Mouse (Mus musculus): ENCODE data around the gene Enpp7. TPM values are rescaled to one million over a fixed set of nuclear protein-coding genes. Genes with fewer than 3 reads are reported as not detected.

Gene Enpp7
- polyA plus RNA-seq, 1 experiment from 2014 or later = not detected

- 2% methylated on average over 57 of the region's 57 CpGs for WGBS
- Histone ChIP-seq H3K4me2 (ENCODE audit: low read length) (peak overlapping the region; percentile 79), H3K27ac (ENCODE audit: low read length) (no peak overlapping the region), H3K9me3 (ENCODE audit: control insufficient read depth, low read length) (no peaks in the 10 kb centered on the region), H3K9ac (replicated peaks; ENCODE audit: low read depth, low read length) (peak overlapping the region; percentile 53), H3K36me3 (ENCODE audit: control insufficient read depth, insufficient read depth) (no peaks in the 10 kb centered on the region), H3K4me1 (replicated peaks; ENCODE audit: control insufficient read depth, insufficient read depth, low read length) (peaks cover 64% of the 10 kb centered on the region), H3K27me3 (replicated peaks; ENCODE audit: control insufficient read depth, insufficient read depth, low read length) (peaks cover 34% of the 10 kb centered on the region), H3K4me3 (replicated peaks; ENCODE audit: low read length) (peak overlapping the region; percentile 47)
- ATAC-seq = no peak
These were observed 49.2 kb downstream of the Enpp7 start for GRCm38 (mm10) chr11:119036934-119037779.

DNA sequence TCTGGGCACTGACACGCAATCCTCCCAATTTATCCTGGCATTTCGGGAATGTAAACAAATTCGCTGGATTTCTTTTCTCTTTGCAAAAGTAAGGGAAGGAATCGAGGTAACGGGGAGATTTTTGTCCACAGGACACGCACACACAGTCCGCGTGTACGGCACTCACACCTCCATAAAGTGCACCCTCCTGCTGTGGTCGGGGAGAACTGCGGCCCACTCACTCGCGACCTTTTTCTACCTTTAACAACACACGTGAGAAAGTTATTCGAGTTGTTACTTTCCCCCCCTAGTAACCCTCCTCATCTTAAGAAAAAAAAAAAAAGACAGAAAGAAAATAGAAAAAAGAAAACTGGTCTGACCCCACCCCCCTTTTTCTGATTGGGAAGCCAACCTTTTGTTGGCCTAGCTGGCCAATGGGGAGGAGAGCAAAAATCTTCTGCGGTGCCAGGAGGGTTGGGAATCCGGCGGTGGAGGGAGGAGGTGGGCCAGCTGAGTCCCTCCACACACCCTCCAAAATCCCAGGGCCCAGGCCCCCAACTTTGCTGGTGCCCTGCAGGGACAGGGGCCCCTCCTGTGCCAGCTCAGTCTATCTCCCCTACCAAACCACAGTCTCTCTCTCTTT is 49.9 kb downstream of the Enpp7 start:
- H3K9me3 ChIP-seq (ENCODE audit: control insufficient read depth, low read length) = no peaks in the 10 kb centered on the region
- no peak overlapping the region for H3K27ac ChIP-seq (ENCODE audit: low read length)
- no peak for ATAC-seq
- peak overlapping the region; percentile 79 for H3K4me2 ChIP-seq (ENCODE audit: low read length)
- H3K9ac ChIP-seq (replicated peaks; ENCODE audit: low read depth, low read length) = no peak overlapping the region; the same call in 1 of the 2 replicates
- H3K27me3 ChIP-seq (replicated peaks; ENCODE audit: control insufficient read depth, insufficient read depth, low read length) = peaks cover 37% of the 10 kb centered on the region
- 8% methylated on average over 18 of the region's 18 CpGs for WGBS
- H3K4me1 ChIP-seq (replicated peaks; ENCODE audit: control insufficient read depth, insufficient read depth, low read length) = peaks cover 64% of the 10 kb centered on the region
- peak overlapping the region; percentile 47 for H3K4me3 ChIP-seq (replicated peaks; ENCODE audit: low read length)
- no peaks in the 10 kb centered on the region for H3K36me3 ChIP-seq (ENCODE audit: control insufficient read depth, insufficient read depth)

GRCm38 (mm10) chr11:119038744-119039484 is 50.9 kb downstream of the Enpp7 start:
- Histone ChIP-seq H3K27ac (ENCODE audit: low read length) (no peak overlapping the region), H3K4me2 (ENCODE audit: low read length) (no peak overlapping the region; the same call in 1 of the 2 replicates), H3K4me3 (replicated peaks; ENCODE audit: low read length) (no peak overlapping the region), H3K9ac (replicated peaks; ENCODE audit: low read depth, low read length) (no peak overlapping the region), H3K9me3 (ENCODE audit: control insufficient read depth, low read length) (no peaks in the 10 kb centered on the region), H3K36me3 (ENCODE audit: control insufficient read depth, insufficient read depth) (no peaks in the 10 kb centered on the region), H3K4me1 (replicated peaks; ENCODE audit: control insufficient read depth, insufficient read depth, low read length) (peaks cover 64% of the 10 kb centered on the region), H3K27me3 (replicated peaks; ENCODE audit: control insufficient read depth, insufficient read depth, low read length) (peaks cover 42% of the 10 kb centered on the region)
- ATAC-seq = no peak
- WGBS = 35% methylated on average over 22 of the region's 22 CpGs

GRCm38 (mm10) chr11:119039732-119040512 is 51.9 kb downstream of the Enpp7 start:
- Histone ChIP-seq H3K9me3 (ENCODE audit: control insufficient read depth, low read length) (no peaks in the 10 kb centered on the region), H3K27ac (ENCODE audit: low read length) (peak overlapping the region; percentile 91), H3K36me3 (ENCODE audit: control insufficient read depth, insufficient read depth) (no peaks in the 10 kb centered on the region), H3K27me3 (replicated peaks; ENCODE audit: control insufficient read depth, insufficient read depth, low read length) (peaks cover 47% of the 10 kb centered on the region), H3K4me3 (replicated peaks; ENCODE audit: low read length) (peak overlapping the region; percentile 77), H3K4me1 (replicated peaks; ENCODE audit: control insufficient read depth, insufficient read depth, low read length) (peaks cover 67% of the 10 kb centered on the region), H3K4me2 (ENCODE audit: low read length) (peak overlapping the region; percentile 78), H3K9ac (replicated peaks; ENCODE audit: low read depth, low read length) (peak overlapping the region; percentile 96)
- 6% methylated on average over 21 of the region's 21 CpGs for WGBS
- no peak for ATAC-seq

GRCm38 (mm10) chr11:119040600-119041324 is 52.8 kb downstream of the Enpp7 start, which contains the start of gene Cbx8:
Cbx8 (minus strand) TSS chr11:119040969.
- ATAC-seq = peak; percentile 88
- Histone ChIP-seq H3K4me2 (ENCODE audit: low read length) (peak within 1 kb of the TSS; percentile 95), H3K36me3 (ENCODE audit: control insufficient read depth, insufficient read depth) (no peaks in the 10 kb centered on the region), H3K4me3 (replicated peaks; ENCODE audit: low read length) (peak within 1 kb of the TSS; percentile 77), H3K27ac (ENCODE audit: low read length) (peak within 1 kb of the TSS; percentile 91), H3K9me3 (ENCODE audit: control insufficient read depth, low read length) (no peaks in the 10 kb centered on the region), H3K4me1 (replicated peaks; ENCODE audit: control insufficient read depth, insufficient read depth, low read length) (peaks cover 61% of the 10 kb centered on the region), H3K9ac (replicated peaks; ENCODE audit: low read depth, low read length) (peak within 1 kb of the TSS; percentile 96), H3K27me3 (replicated peaks; ENCODE audit: control insufficient read depth, insufficient read depth, low read length) (peaks cover 49% of the 10 kb centered on the region)
- under 1% methylated on average over 59 of the region's 63 CpGs for WGBS

GRCm38 (mm10) chr11:119041325-119041716 is 53.3 kb downstream of the Enpp7 start:
- peak overlapping the region; percentile 77 for H3K4me3 ChIP-seq (replicated peaks; ENCODE audit: low read length)
- H3K27me3 ChIP-seq (replicated peaks; ENCODE audit: control insufficient read depth, insufficient read depth, low read length) = peaks cover 51% of the 10 kb centered on the region
- H3K4me1 ChIP-seq (replicated peaks; ENCODE audit: control insufficient read depth, insufficient read depth, low read length) = peaks cover 58% of the 10 kb centered on the region
- H3K27ac ChIP-seq (ENCODE audit: low read length) = peak overlapping the region; percentile 66; the same call in 1 of the 2 replicates
- peak overlapping the region; percentile 78 for H3K9ac ChIP-seq (replicated peaks; ENCODE audit: low read depth, low read length)
- WGBS = under 1% methylated on average over 31 of the region's 31 CpGs
- peak; percentile 34; the same call in 1 of the 2 replicates for ATAC-seq
- no peaks in the 10 kb centered on the region for H3K9me3 ChIP-seq (ENCODE audit: control insufficient read depth, low read length)
- peak overlapping the region; percentile 95 for H3K4me2 ChIP-seq (ENCODE audit: low read length)
- no peaks in the 10 kb centered on the region for H3K36me3 ChIP-seq (ENCODE audit: control insufficient read depth, insufficient read depth)

GRCm38 (mm10) chr11:119041750-119042465 is 53.9 kb downstream of the Enpp7 start:
- Histone ChIP-seq H3K36me3 (ENCODE audit: control insufficient read depth, insufficient read depth) (no peaks in the 10 kb centered on the region), H3K9ac (replicated peaks; ENCODE audit: low read depth, low read length) (peak overlapping the region; percentile 78), H3K27me3 (replicated peaks; ENCODE audit: control insufficient read depth, insufficient read depth, low read length) (peaks cover 49% of the 10 kb centered on the region), H3K9me3 (ENCODE audit: control insufficient read depth, low read length) (no peaks in the 10 kb centered on the region), H3K4me3 (replicated peaks; ENCODE audit: low read length) (peak overlapping the region; percentile 77), H3K4me1 (replicated peaks; ENCODE audit: control insufficient read depth, insufficient read depth, low read length) (peaks cover 59% of the 10 kb centered on the region), H3K4me2 (ENCODE audit: low read length) (peak overlapping the region; percentile 95), H3K27ac (ENCODE audit: low read length) (no peak overlapping the region)
- ATAC-seq = no peak
- under 1% methylated on average over 29 of the region's 31 CpGs for WGBS

All from forebrain, embryonic 16.5 days (tissue).